ENCODE assay signal across 18 mouse cellular contexts in genomic region chr11:35941641-35942040, GRCm38 (mm10). TPM values are rescaled to one million over a fixed set of nuclear protein-coding genes. Genes with fewer than 3 reads are reported as not detected.
DNase-seq lines count a peak whose midpoint lies in the region; ATAC-seq and TF ChIP-seq lines count a peak whose summit lies in the region.
"Had no signal": no experiment of that assay in that cellular context is flagged by ENCODE, and none has a peak within 500 bp of the region (broad histone marks: within the 10 kb centered on the region; RNA-seq: fewer than 3 reads in every experiment).

No protein-coding gene starts in this region.

- no peak overlapping the region for H3K4me2 ChIP-seq in kidney, postnatal 0 days (ENCODE audit: low read length)
- H3K4me2 ChIP-seq in forebrain, embryonic 16.5 days (ENCODE audit: low read length) = no peak overlapping the region
- H3K4me2 ChIP-seq: heart, embryonic 12.5 days; kidney, embryonic 15.5 days; lung, embryonic 14.5 days had no signal

- H3K36me3 ChIP-seq in kidney, postnatal 0 days (ENCODE audit: insufficient read depth, low read length) = no peaks in the 10 kb centered on the region
- no peaks in the 10 kb centered on the region for H3K36me3 ChIP-seq in C2C12 (ENCODE audit: control insufficient read depth, insufficient read depth)
- H3K36me3 ChIP-seq in forebrain, embryonic 16.5 days (ENCODE audit: control insufficient read depth, insufficient read depth) = no peaks in the 10 kb centered on the region
- H3K36me3 ChIP-seq: heart, embryonic 12.5 days; kidney, embryonic 15.5 days had no signal

- H3K79me2 ChIP-seq in C2C12 (ENCODE audit: control insufficient read depth, insufficient read depth) = peaks cover 8% of the 10 kb centered on the region

- no peaks in the 10 kb centered on the region for H3K79me3 ChIP-seq in C2C12 (ENCODE audit: low read depth)

- no peaks in the 10 kb centered on the region for H3K27me3 ChIP-seq in kidney, postnatal 0 days (ENCODE audit: insufficient read depth, low read length)
- H3K27me3 ChIP-seq in C2C12 (ENCODE audit: control insufficient read depth, insufficient read depth, insufficient read length) = no peaks in the 10 kb centered on the region
- H3K27me3 ChIP-seq in forebrain, embryonic 16.5 days (replicated peaks; ENCODE audit: control insufficient read depth, insufficient read depth, low read length) = no peaks in the 10 kb centered on the region
- H3K27me3 ChIP-seq: heart, embryonic 12.5 days; kidney, embryonic 15.5 days had no signal

- H3K9ac ChIP-seq in kidney, postnatal 0 days (ENCODE audit: low read depth, low read length) = no peak overlapping the region
- no peak overlapping the region for H3K9ac ChIP-seq in forebrain, embryonic 16.5 days (replicated peaks; ENCODE audit: low read depth, low read length)
- H3K9ac ChIP-seq: heart, embryonic 12.5 days; kidney, embryonic 15.5 days; lung, embryonic 14.5 days had no signal

- 0 out of 2 replicates have a peak, but pooled peaks cover 8% of the 10 kb centered on the region for H3K4me1 ChIP-seq in kidney, postnatal 0 days (replicated peaks; ENCODE audit: insufficient read depth, low read length)
- peaks cover 13% of the 10 kb centered on the region for H3K4me1 ChIP-seq in forebrain, embryonic 16.5 days (replicated peaks; ENCODE audit: control insufficient read depth, insufficient read depth, low read length)
- H3K4me1 ChIP-seq: heart, embryonic 12.5 days had no signal

- no peak for ATAC-seq in kidney, postnatal 0 days (replicated peaks; ENCODE audit: low FRiP score, low read depth)
- 0 out of 2 replicates have a peak, but pooled peaks have one; percentile 3 for ATAC-seq in forebrain, embryonic 16.5 days

- DNase-seq in adrenal gland, adult 2 months = peak; percentile 58
- no peak for DNase-seq in adrenal gland, postnatal 25 days
- no peak for DNase-seq in kidney, postnatal 0 days (ENCODE audit: low spot score)
- no peak for DNase-seq in kidney, postnatal 10 days
- DNase-seq in ovary, postnatal 36 days (ENCODE audit: low spot score) = no peak
- no peak for DNase-seq in right cerebral cortex, postnatal 10 days (ENCODE audit: low spot score in 2 of 2)
- DNase-seq: cerebellum, adult 2 months; lung, embryonic 14.5 days; lung, postnatal 4 days; thymus, postnatal 25 days had no signal

- H3K9me3 ChIP-seq in kidney, postnatal 0 days (replicated peaks; ENCODE audit: low read length) = no peaks in the 10 kb centered on the region
- no peaks in the 10 kb centered on the region for H3K9me3 ChIP-seq in forebrain, embryonic 16.5 days (ENCODE audit: control insufficient read depth, low read length)
- H3K9me3 ChIP-seq: heart, embryonic 12.5 days; kidney, embryonic 15.5 days had no signal

- no peak for TF ChIP-seq CTCF in kidney, postnatal 0 days (IDR thresholded peaks at IDR 0.05; ENCODE audit: low read depth)
- no peak for TF ChIP-seq CTCF in C2C12 (IDR thresholded peaks at IDR 0.05; ENCODE audit: control insufficient read depth, insufficient read depth, insufficient read length)

- H3K27ac ChIP-seq in kidney, postnatal 0 days = 0 out of 2 replicates have a peak overlapping the region, but pooled peaks have one; percentile 19
- H3K27ac ChIP-seq in forebrain, embryonic 16.5 days (ENCODE audit: low read length) = no peak overlapping the region
- H3K27ac ChIP-seq: left cerebral cortex, adult 2 months had no signal

- 71% methylated on average over 3 of the region's 3 CpGs for WGBS in kidney, postnatal 0 days
- WGBS in forebrain, embryonic 16.5 days = 75% methylated on average over 3 of the region's 3 CpGs

- H3K4me3 ChIP-seq in kidney, postnatal 0 days (replicated peaks; ENCODE audit: low read depth, low read length) = no peak overlapping the region
- H3K4me3 ChIP-seq in C2C12 (ENCODE audit: insufficient read depth, poor library complexity, severe bottlenecking) = no peak overlapping the region
- H3K4me3 ChIP-seq in forebrain, embryonic 16.5 days (replicated peaks; ENCODE audit: low read length) = no peak overlapping the region
- H3K4me3 ChIP-seq: heart, embryonic 12.5 days; kidney, embryonic 15.5 days; left cerebral cortex, adult 2 months had no signal

- H3ac ChIP-seq in C2C12 (ENCODE audit: control insufficient read depth, insufficient read length, low read depth) = no peak overlapping the region

TF ChIP-seq in C2C12, 6 proteins besides CTCF, POLR2A, EP300 and RAD21:
- TF ChIP-seq FOSL1 (IDR thresholded peaks at IDR 0.05; ENCODE audit: insufficient read depth, low read length, poor library complexity, severe bottlenecking) (no peak), USF1 (IDR thresholded peaks at IDR 0.05; ENCODE audit: low read depth) (peak; percentile 13)
TF ChIP-seq in C2C12: peak in this region for 1.

RNA-seq across cellular contexts. Expression of gene Wwc1, which starts 38.7 kb away (rescaled TPM):
- 10 to 100 TPM; 81.6 to 88.3 TPM for total RNA-seq in adrenal gland, adult 2 months (2021)
- polyA plus RNA-seq in adrenal gland, adult 2 months (2012; rRNA removed) = 27.1 and 35.2 TPM in 2 replicates
- total RNA-seq in adrenal gland, postnatal 25 days (2021) = 80.2 and 103 TPM in 2 replicates
- polyA plus RNA-seq in kidney, postnatal 0 days (2015; fragmentation: Nextera tagmentation; extraction: Ambion mirVana) = 15.6 and 20.4 TPM in 2 replicates
- polyA plus RNA-seq in C2C12 (2012; fragmentation: generic; extraction: Trizol) = 4.6 TPM
- 10.2 and 14.9 TPM in 2 replicates for polyA plus RNA-seq in forebrain, embryonic 16.5 days (2015; fragmentation: Nextera tagmentation; extraction: Ambion mirVana)
- total RNA-seq: common myeloid progenitor, adult 5-6 weeks; granulocyte monocyte progenitor cell, adult 5-6 weeks; monocyte, adult 5-6 weeks had no signal
